Mouse (Mus musculus) cerebellum, adult 18-20 months (tissue): ENCODE results near the gene Pigt.

Experiments used
- DNase-seq, 2 experiments: peaks; one replicate each; pipeline ENCODE4 v3.0.0; 2021

Pigt gene

DNA sequence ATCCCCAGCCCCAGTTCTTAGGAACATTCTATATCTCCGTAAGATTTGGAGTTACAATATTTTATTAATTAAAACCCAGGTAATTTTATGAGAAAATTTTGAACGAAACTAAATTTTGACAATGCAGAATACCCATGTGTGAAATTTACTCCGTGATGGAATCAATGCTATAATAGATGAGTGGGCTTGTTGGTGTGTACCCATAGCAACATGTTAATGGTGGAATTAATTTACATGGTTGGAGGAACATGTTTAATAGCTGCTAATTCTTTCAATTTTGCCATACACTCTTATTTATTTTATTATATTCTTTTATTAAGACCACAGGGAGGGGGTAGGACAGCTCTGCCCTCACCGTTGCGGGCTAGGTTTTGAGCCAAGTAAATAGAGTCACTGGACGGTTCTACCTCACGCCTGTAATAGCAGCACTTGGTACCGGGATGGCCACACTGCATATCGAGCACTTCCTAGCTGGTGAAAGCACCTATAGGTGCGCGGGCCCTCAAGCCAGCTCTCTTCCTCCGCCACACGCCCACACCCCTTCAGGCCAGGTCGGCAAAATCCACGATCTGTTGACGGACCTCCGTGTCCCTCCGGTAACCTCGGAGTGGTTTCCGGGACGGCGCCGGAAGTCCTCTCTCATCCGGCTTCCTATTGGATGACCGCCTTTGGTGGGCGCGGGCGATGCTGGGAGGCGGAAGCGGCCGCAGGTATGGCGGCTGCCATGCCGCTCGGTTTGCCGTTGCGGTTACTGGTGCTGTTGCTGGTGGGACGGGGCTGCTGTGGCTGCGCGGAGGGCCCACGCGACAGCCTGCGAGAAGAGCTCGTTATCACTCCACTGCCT, at the start of gene Pigt:
Gene Pigt (plus strand): TSS at position 674 of the 844 bp plus-strand sequence.
- DNase-seq: peak; percentile 90 to 93

DNA sequence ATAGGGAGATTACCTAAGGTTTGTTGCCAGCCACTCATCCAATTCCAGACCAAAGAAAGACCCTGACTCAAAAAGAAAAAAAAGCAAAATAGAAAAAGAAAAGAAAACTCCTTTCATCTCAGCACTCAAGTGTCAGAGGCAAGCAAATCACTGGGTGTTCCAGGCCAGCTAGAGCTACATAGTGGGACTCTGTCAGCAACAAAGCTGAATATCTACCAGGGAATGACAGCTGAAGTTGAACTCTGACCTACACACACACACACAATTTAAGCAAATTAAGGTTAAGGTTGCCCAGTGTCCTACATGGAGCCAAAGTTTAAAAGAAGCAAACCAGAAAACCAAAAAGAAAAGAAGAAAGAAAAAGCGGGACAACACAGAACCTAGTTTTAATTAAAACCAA, 49.2 kb upstream of the Pigt start:
- no peak for DNase-seq

DNA sequence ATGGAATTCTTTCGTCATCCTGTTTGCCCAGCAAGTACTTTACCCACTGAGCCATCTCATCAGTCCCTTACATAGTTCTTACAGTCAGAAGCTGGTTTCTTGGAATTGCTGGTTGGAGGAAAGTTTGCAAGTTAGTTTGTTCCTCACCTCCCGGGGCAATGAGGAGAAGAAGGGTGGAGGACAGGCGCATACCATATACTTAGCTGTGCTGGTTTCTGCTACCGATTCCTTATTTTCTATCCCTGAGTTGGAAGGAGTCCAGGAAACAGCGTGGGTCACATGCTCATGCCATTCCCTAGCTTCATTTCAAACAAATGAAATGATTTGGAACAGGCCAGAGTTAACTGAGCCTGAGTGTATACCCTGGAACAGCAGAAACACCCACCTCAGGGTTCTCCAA, 48.4 kb upstream of the Pigt start:
- DNase-seq: no peak

DNA sequence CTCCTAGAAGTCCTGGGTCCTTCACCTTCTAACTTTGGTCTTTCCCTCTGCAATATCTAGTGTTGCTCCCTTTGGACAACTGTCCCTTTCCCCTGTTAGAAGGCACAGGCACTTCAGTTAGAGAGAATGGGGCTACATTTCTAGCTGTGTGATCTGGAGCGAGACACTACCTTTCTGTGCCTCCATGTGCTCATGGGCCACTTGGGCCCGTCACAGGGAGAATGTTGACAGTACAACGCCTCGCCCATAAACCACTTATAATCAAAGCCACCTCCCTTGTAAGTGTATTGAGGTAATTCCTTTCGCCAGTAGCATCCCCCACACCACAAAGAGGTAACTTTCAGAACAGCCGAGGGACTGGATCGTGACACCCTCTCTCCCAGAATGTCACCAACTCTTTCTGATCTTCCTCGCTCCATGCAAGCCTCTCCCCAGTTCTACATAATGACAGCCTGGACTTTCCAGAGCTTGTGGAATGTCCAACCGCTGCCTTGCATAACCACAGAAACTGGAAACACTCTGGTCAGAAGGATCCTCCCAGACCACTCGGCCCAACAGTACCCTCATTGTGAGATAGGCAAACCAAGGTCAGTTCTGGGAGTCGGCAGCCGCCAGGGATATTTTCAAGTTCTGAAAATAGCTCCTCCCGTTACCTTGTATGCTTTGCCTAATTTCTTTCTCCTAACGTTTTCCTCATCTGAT, 47.8 kb upstream of the Pigt start:
- no peak for DNase-seq

DNA sequence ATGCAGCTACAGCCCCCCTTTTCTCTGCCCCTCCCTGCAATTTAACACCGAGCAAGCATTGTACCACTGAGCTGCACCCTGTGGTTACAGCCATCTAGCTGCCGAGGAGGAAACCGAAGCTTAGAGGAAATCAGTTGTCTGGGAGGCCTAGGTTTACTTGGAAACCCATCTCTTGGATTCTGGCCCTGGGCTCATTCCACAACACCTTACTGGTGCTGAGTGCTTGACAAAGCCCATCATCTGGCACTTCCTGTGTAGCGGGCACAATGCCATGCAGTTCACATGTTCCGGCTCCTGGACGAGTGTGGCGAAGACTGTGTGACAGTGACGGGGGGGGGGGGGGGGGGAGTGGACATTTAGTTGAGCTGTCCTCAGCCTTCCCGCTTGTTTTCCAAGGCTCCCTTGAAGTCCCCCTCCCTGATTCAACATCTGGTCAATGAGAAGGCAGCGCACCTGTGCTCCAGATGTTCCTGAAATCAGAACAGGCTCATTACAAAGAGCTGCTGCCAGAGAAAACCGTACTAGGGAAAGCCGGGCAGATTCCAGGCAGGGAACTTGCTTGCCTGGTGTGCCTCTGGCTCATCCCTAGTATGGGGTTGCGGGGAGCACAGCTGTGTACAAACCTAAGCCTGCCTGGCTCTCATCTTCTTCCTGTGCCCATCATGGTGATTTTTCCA, 45.2 kb upstream of the Pigt start:
- DNase-seq: no peak

DNA sequence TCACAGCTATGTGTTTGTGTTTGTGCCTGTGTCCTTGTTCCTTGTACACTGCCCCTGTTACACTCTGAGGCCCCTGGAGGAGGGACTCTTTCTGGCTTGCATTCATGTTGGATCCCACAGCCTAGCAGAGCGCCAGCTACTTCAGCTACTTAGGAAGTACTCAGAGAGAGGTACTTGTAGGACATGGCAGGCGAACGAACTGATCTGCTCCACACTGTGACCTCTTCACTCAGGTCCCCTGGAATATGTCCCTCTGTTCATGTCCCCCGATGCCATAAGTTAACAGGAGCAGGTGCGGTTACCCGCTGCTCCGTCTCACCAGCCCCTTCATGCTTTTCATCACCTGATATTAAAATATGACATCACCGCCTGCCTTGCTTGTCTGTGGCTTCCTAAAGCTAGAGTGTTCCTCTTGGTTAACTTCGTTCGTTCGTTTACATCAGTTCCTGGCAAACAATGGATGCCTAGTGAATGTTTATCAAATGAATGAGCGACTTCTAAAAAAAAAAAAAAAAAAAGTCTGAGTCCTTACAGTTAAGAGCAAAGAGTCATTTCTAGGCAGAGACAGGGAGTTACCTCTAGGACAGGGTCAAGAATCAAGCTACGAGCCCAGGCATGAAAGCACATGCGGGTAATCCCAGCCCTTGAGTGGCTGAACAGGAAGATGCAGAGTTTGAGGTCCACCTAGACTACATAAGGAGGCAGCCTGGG, 44.1 kb upstream of the Pigt start:
- DNase-seq: no peak

DNA sequence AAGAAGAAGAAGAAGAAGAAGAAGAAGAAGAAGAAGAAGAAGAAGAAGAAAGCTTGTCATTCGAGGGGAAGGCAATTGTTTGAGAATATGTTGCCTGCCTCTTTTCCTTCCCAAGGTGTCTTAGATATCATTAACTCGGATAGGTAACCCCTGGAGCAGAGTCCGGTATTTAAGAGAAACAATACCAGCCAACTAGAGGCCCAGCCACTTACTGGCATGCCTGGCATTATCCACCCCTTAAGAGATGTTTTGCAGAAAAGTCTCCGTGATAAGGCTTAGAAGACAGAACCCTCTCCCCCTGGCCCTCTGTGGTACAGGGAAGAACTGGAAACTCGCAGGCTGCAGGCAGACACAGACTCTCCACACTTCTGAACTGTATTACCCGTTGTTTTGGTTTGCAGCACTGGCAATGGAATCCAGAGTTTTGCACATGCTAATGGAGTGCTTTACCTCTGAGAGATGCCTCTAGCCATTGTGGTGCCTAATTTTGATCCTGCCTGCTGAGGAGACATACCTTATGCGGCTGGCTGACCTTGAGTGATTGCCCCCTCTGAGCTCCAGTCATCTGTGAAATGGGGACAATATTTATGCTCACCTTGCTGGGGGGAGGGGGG, 43.3 kb upstream of the Pigt start:
- DNase-seq: no peak

DNA sequence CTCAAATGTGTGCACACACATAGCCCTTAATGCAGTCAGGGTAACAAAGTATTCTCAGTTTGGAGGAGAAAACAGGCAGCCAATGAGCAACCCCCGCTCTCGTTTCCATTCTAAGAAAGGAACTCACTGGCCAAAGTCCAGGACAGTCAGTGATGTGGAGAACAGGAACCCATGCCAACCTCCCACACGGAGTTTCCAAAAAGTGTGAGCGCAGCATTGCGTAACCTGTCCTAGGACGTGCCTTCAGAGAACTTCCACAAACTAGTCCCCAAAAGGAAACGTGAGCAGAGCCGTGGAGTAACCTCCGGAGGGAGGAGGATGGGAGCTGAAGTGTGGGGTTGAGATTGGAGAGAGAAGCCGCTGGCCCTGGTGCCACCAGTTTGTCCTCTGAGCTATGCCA, 42.5 kb upstream of the Pigt start:
- DNase-seq: no peak

DNA sequence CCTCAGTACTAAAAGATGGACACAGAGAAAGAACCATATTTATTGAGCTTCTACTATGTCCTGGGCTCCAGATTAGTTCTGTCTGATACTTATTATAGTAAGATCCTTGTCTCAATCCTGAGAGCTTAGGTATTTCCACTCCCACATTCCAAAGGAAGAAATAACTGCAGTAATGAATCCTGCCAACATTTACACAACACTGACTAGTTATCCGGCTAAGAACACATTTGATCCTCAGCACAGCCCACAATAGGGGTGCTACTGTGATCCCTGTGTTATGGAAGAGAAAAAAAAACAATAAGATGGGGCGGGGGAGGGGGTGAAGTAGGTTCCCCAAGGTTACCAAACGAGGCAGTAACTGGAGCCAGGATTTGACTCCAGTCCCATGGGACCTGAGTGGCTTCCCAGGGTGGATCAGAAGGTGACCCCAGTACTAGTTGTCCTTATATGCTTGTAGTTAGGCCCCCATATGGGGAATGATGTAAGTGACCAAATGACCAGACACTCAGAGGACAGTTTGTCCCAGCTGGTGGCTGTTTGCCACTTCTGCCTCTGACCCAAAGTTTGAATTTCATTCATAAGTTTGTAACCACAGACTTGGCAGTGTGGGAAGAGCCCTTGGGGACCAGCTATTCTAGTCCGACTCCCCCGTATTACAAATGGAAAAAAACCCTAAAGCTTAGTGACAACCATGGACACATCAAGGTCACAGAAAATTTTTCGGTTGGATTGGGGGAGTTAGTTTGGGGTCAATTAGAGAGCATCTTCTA, 41.7 kb upstream of the Pigt start:
- DNase-seq: no peak

DNA sequence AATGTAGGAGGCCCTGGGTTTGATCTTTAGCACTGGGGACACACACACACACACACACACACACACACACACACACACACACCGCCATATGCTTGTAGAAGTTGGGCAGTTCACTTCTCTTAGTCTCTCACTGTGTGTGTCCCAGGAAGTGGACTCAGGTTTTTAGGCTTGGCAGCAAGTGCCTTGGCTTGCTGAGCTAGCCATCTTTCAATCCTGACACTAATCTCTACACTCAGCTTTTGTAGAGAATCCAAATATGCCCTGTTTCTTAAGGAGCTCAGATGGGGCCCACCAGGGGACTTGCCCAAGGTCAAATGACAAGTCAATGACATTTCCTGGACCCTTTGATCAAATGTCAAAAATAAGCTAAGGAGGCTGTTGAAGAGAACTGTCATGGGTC, 40.9 kb upstream of the Pigt start:
- DNase-seq: no peak

DNA sequence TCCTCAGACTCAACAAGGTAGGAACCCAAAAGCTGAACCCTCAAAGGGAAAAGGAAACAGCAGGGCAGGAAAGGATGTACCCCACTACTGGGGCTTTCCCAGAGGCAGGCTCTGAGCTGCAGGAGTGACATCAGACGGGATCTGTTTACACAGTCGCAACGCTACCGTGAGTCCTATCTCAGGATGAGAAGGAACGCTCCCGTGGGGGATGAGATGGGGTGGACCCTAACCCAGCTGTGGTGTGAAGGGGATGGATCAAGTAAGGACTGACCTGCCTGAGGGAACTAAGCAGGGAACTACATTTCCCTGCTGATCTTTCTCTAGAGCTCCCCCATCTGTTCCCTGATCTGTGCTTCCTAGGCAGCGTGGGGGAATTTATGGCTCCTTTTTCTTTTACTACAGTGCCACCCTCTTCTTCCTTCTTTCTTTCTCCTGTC, 40.4 kb upstream of the Pigt start, which contains the start of gene Sys1:
Gene Sys1 (plus strand): TSS at position 101 of the 437 bp plus-strand sequence.
- no peak for DNase-seq

DNA sequence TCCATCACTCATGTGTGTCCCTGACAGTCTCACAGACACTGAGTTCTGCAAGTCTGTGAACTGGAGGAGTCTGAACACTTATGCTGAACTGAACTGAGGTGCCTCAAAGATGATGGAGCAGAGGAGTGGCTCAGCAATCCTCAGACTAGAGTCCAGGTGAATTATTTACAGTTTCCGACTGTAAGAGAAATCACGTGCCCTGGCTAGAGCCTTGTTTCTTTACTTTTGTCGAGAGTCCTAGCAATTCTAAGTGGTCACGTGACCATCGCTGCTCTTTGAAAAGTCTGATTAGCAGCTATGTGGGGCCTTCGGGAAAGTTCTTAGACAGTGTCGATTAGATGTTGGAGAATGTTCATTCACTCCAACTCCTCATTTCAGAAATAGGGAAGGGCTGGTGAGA, 39.4 kb upstream of the Pigt start:
- DNase-seq: no peak

DNA sequence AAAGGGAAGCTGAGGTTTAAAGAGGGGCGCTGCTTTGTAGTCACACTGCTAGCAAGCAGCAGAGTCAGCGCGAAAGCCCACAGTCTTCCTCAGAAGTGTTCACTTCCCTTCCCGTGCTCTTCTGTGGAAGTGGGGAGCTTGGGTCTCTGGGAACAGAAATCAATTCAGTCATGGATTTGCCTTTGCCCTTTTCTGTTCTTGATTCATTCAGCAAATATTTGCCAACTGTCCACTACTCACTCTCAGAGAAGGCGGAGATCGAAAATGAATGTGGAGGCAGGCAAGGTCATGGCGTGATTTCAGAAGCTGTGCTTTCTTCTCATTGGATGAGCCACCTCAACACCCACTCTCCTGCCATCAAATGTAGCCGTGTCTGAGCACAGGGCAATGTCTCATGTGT, 38.8 kb upstream of the Pigt start:
- no peak for DNase-seq

DNA sequence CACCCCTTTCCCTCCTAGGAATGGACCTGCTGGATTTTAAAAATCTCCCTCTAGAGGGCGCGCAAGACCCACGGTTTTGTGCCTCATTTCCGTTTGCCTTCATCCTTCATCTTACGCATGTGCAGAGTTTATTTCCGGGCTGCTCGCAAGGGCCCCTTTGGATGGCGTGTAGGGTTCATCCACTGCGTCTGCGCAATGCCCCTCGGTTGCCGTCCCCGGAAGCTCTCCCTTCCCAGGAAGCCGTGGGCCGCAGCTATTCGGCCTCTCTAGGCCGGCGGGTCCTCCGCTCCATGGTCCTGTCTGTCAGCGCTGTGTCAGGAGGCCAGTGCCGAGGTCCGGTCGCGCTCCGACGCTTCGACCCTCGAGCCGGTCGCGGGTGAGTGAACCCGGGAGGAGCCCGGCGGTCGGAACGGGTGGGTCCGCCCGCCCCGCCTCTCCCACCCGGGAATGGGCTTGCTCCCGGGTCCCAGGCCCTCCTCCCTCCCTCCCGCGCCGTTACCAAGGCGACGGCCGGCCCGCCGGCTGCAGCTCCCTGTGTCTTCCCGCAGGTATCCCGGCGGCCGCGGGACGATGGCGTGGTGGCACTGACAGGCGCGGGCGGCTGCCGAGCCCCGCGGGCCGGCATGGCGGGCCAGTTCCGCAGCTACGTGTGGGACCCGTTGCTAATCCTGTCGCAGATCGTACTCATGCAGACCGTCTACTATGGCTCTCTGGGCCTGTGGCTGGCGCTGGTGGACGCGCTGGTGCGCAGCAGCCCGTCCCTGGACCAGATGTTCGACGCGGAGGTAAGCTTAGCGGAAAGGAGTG, 36.4 kb upstream of the Pigt start, which contains the start of gene Gm20458:
Gene Gm20458 (plus strand): TSS at position 223 of the 807 bp plus-strand sequence.
- DNase-seq: peak; percentile 96 to 98

DNA sequence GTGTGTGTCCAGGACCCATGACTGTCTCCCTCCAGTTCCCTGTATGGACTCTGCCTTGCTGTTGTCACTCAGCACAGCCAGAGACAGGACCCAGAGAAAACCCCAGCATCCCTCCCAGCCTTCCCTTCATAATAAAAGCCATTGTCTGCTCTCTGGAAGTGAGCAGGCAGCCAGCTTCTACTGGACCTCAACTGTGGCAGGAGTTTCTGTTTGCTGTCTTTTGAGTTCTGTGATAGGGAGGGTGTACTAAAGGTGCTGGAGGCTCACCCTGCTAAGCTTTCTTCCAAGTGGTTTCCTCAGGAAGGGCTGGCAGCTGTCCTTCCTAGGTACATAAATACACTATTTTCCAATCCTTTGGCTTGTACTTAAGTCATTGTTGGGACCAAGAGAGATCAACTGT, 32.2 kb upstream of the Pigt start:
- no peak for DNase-seq

DNA sequence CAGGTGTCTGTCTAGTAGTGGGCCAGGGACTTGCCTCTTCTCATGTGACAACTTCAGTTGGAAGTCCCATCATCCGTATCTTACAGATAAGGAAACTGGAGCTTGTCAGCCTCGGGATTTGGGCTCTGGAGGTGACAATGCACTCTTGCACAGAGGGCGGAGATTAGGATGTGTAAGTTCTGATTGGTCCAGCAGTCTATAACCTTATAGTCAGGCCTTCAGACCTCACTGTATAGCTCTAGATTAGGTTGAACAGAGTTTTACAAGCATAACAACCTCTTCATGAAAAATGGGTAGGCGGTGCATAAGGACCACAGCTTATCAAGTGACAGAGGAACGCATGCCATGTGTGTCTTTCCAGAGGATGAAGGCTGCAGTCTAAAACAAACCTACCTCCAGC, 30.5 kb upstream of the Pigt start:
- no peak for DNase-seq

DNA sequence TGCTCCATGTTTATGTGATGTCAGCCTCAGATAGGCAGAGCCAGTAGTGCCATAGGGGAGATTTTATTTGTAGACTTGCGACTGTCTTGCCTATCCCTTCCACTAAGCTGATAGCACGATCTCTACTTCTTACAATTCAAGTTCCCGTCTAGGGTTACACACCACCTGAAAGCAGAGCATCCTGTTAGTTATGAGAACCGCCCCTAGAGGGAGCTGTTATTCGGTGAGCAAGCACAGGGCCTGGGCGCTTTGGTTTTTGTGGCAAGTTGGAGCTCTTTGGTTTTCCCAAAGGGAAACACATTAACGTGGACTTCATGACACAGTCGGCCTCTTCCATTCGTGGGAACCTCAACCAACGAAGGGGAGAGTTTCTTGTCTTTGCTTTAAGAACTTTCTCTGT, 27.1 kb upstream of the Pigt start:
- DNase-seq: peak; percentile 50 to 51

DNA sequence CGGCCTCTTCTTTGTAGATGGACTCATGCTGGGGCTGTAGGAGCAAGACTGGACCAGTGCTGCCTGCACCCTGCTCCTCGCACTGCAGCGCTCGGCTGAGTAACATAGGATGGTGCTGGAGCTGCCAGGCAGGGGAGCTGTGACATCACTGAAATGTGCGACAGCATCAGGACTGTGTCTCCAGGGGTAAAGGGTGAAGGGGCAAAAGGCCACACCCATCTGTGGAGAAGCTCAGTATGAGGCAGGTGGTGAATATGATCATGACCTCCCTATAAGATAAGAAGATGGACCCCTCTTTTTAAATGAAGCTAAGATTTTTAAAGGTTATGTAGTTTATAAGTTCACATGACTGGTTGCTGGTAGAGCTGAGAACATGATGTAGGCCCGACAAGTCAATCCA, 23.7 kb upstream of the Pigt start, which contains the start of gene Trp53tg5:
Gene Trp53tg5 (minus strand): TSS at position 101 of the 400 bp plus-strand sequence.
- no peak for DNase-seq

DNA sequence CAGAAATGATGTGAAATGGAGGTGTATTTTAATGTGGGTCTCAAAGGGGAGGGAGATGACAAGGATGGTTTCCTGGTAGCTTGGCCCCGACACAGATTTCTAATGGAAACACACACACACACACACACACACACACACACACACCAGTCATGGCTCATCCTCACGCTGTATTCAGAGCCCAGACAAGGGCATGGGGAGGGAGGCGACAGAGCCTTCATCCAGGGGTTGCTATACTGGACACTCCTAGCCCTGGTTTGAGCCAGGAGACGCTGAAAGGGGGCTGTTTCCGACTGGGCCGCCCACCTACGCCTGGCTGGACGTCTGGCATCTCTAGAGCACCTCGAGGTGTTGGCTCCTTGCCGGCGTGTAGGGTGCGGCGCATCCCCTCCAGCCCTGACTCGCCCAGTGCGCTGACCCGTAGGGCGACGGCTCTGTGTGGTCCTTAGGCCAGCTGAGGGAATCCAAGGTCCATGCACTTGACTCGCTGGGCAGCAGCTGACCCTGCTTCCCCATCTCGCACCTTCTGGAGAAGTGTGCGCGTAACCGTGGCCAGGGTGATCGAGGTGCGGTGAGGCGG, 11.6 kb upstream of the Pigt start, which contains the start of gene Dbndd2:
Gene Dbndd2 (plus strand): TSS at position 426 of the 577 bp plus-strand sequence.
- no peak for DNase-seq
